Mouse (Mus musculus) liver, embryonic 14.5 days (tissue): Measurements from ENCODE around the gene Cnr2. TPM values are rescaled to one million over a fixed set of nuclear protein-coding genes. Genes with fewer than 3 reads are reported as not detected.

Experiments
- ATAC-seq: fragments of 200-750 bp; cut with Nextera tagmentation; 2 replicates; pipeline ENCODE4 v1.8.0; 2017; ENCODE audit warnings: moderate number of reproducible peaks, mild to moderate bottlenecking, moderate library complexity; ENCODE audit not compliant: insufficient read depth
- DNase-seq, 3 experiments: peaks; one replicate each; pipeline ENCODE4 v3.0.0-alpha.2; 2012 to 2013; ENCODE audit warnings: low read depth in 3 of 3, low spot score in 3 of 3
- H3K27ac ChIP-seq: fragments of 300-500 bp; sonication (generic); 2 replicates; pipeline ENCODE4 v1.5.1; 2014; ENCODE audit warnings: moderate library complexity, mild to moderate bottlenecking, control low read depth, inconsistent platforms
- H3K27me3 ChIP-seq: fragments of 300-500 bp; sonication (generic); 2 replicates; pipeline ENCODE4 v1.6.1; 2014; ENCODE audit warnings: mild to moderate bottlenecking, low read length, moderate library complexity; ENCODE audit not compliant: control insufficient read depth, insufficient read depth
- H3K36me3 ChIP-seq: fragments of 300-500 bp; sonication (generic); replicated peaks from 2 replicates; pipeline ENCODE4 v1.6.1; 2014; ENCODE audit warnings: low read depth; ENCODE audit not compliant: control insufficient read depth, insufficient read depth
- H3K4me1 ChIP-seq, 2 experiments: fragments of 200-500 bp in 1 of 2; fragments of 300-500 bp in 1 of 2; sonication (generic) in 1 of 2; replicated peaks; 2 replicates each; pipeline ENCODE4 v1.6.1; 2012 to 2014; ENCODE audit warnings: antibody characterized with exemption in 1 of 2, inconsistent platforms in 1 of 2, low read length in 1 of 2; ENCODE audit not compliant: control insufficient read depth in 2 of 2, insufficient read depth in 2 of 2
- H3K4me2 ChIP-seq: fragments of 300-500 bp; sonication (generic); 2 replicates; pipeline ENCODE4 v1.6.1; 2014; ENCODE audit warnings: low read depth, mild to moderate bottlenecking, control low read depth, moderate library complexity
- H3K4me3 ChIP-seq, 2 experiments: fragments of 200-500 bp in 1 of 2; fragments of 300-500 bp in 1 of 2; sonication (generic) in 1 of 2; 2 replicates each; pipeline ENCODE4 v1.5.1; 2012 to 2014; ENCODE audit warnings: low read depth in 2 of 2, low read length in 2 of 2, mild to moderate bottlenecking in 2 of 2, control low read depth in 1 of 2, inconsistent platforms in 1 of 2, moderate library complexity in 1 of 2; ENCODE audit not compliant: insufficient read depth in 1 of 2
- H3K9ac ChIP-seq: fragments of 300-500 bp; sonication (generic); replicated peaks from 2 replicates; pipeline ENCODE4 v1.6.1; 2014; ENCODE audit warnings: mild to moderate bottlenecking, control low read depth, moderate library complexity
- H3K9me3 ChIP-seq: fragments of 300-500 bp; sonication (generic); 2 replicates; pipeline ENCODE4 v1.6.1; 2016; ENCODE audit warnings: low read length, mixed read lengths; ENCODE audit not compliant: control insufficient read depth
- CTCF ChIP-seq: IDR thresholded peaks from 2 replicates; pipeline ENCODE4 v1.5.1; 2016; ENCODE audit warnings: antibody characterized with exemption, low read depth, control low read depth
- EP300 ChIP-seq: IDR thresholded peaks from 2 replicates; pipeline ENCODE4 v1.6.1; 2016; ENCODE audit warnings: antibody characterized with exemption, low read depth
- WGBS: fragments of 180-500 bp; shearing (Covaris S2); extraction: QIAGEN DNeasy Blood & Tissue Kit; methylation state at CpG from one replicate; pipeline ENCODE4 v1.1.7; 2014; ENCODE audit not compliant: insufficient replicate concordance; 5-methylcytosine and 5-hydroxymethylcytosine counted together
- polyA plus RNA-seq, 2 experiments: library from polyadenylated mRNA; depleted of rRNA in 1 of 2; stranded (reverse) in 1 of 2; unstranded in 1 of 2; fragments of >200 nt; fragmentation: Nextera tagmentation in 1 of 2; extraction: Ambion mirVana in 1 of 2; gene quantifications; 2 replicates each; pipeline versions ENCODE4 v1.2.1 to v1.2.3; 2012 to 2014

Cnr2 gene
- polyA plus RNA-seq, 2 experiments: 2.1 to 2.5 TPM

- H3K27me3 ChIP-seq: no peaks in the 10 kb centered on the region
- H3K27ac ChIP-seq: no peak overlapping the region
- H3K4me2 ChIP-seq: no peak overlapping the region
- 21% methylated on average over 7 of the region's 7 CpGs for WGBS
- ATAC-seq (peak; percentile 36; the same call in 1 of the 2 replicates), DNase-seq (no peak)
- TF ChIP-seq EP300 (no peak), CTCF (no peak)
- H3K9ac ChIP-seq: no peak overlapping the region; the same call in 1 of the 2 replicates
- peaks cover 11 to 26% of the 10 kb centered on the region in 2 experiments for H3K4me1 ChIP-seq
- no peak overlapping the region for H3K4me3 ChIP-seq
- H3K9me3 ChIP-seq: no peaks in the 10 kb centered on the region
- no peaks in the 10 kb centered on the region for H3K36me3 ChIP-seq
Observed at GRCm38 (mm10) chr4:135911531-135911930, 16.3 kb downstream of the Cnr2 start.

- 13% methylated on average over 3 of the region's 3 CpGs for WGBS
- Histone ChIP-seq H3K4me3 (no peak overlapping the region), H3K27me3 (no peaks in the 10 kb centered on the region), H3K9me3 (no peaks in the 10 kb centered on the region), H3K4me1 (peaks cover 9 to 20% of the 10 kb centered on the region in 2 experiments), H3K27ac (no peak overlapping the region), H3K36me3 (no peaks in the 10 kb centered on the region), H3K9ac (no peak overlapping the region; the same call in 1 of the 2 replicates), H3K4me2 (peak overlapping the region; percentile 18; the same call in 1 of the 2 replicates)
- DNase-seq (no peak), ATAC-seq (peak; percentile 32; the same call in 1 of the 2 replicates)
- TF ChIP-seq EP300 (no peak), CTCF (no peak)
Observed at GRCm38 (mm10) chr4:135912164-135912563, 17.0 kb downstream of the Cnr2 start.

- no peaks in the 10 kb centered on the region for H3K27me3 ChIP-seq
- no peak overlapping the region; the same call in 1 of the 2 replicates for H3K9ac ChIP-seq
- peaks cover 9 to 20% of the 10 kb centered on the region in 2 experiments for H3K4me1 ChIP-seq
- DNase-seq: no peak
- no peak overlapping the region for H3K27ac ChIP-seq
- ATAC-seq: peak; percentile 31; the same call in 1 of the 2 replicates
- no peaks in the 10 kb centered on the region for H3K36me3 ChIP-seq
- 19% methylated on average over 3 of the region's 3 CpGs for WGBS
- H3K9me3 ChIP-seq: no peaks in the 10 kb centered on the region
- no peak overlapping the region for H3K4me2 ChIP-seq
- no peak overlapping the region for H3K4me3 ChIP-seq
- TF ChIP-seq EP300: no peak
- no peak for TF ChIP-seq CTCF
Observed at GRCm38 (mm10) chr4:135912835-135913234, 17.6 kb downstream of the Cnr2 start.

GRCm38 (mm10) chr4:135913433-135913832, 18.2 kb downstream of the Cnr2 start:
- no peak for DNase-seq
- Histone ChIP-seq H3K4me1 (peaks cover 9 to 22% of the 10 kb centered on the region in 2 experiments), H3K36me3 (no peaks in the 10 kb centered on the region), H3K9me3 (no peaks in the 10 kb centered on the region), H3K4me2 (0 out of 2 replicates have a peak overlapping the region, but pooled peaks have one; percentile 6), H3K9ac (no peak overlapping the region), H3K27ac (no peak overlapping the region), H3K4me3 (no peak overlapping the region), H3K27me3 (no peaks in the 10 kb centered on the region)
- TF ChIP-seq CTCF: no peak
- TF ChIP-seq EP300: peak; percentile 27; the same call in 1 of the 2 replicates
- no peak for ATAC-seq
- WGBS: 15% methylated on average over 4 of the region's 4 CpGs

GRCm38 (mm10) chr4:135918635-135919279, 23.6 kb downstream of the Cnr2 start:
- Histone ChIP-seq H3K4me3 (no peak overlapping the region), H3K9ac (no peak overlapping the region)
- DNase-seq: no peak

More at GRCm38 (mm10) chr4:135918635-135919279, 23.6 kb downstream of the Cnr2 start:
- TF ChIP-seq EP300 (no peak), CTCF (no peak)
- WGBS: 45% methylated on average over 13 of the region's 13 CpGs
- Histone ChIP-seq H3K9me3 (no peaks in the 10 kb centered on the region), H3K4me1 (peaks cover 4 to 15% of the 10 kb centered on the region in 2 experiments; a peak in 3 of 4 replicates), H3K27ac (no peak overlapping the region), H3K36me3 (no peaks in the 10 kb centered on the region), H3K27me3 (no peaks in the 10 kb centered on the region), H3K4me2 (no peak overlapping the region)
- no peak for ATAC-seq
